ENCODE assay signal across 8 mouse cellular contexts in the genomic region with DNA sequence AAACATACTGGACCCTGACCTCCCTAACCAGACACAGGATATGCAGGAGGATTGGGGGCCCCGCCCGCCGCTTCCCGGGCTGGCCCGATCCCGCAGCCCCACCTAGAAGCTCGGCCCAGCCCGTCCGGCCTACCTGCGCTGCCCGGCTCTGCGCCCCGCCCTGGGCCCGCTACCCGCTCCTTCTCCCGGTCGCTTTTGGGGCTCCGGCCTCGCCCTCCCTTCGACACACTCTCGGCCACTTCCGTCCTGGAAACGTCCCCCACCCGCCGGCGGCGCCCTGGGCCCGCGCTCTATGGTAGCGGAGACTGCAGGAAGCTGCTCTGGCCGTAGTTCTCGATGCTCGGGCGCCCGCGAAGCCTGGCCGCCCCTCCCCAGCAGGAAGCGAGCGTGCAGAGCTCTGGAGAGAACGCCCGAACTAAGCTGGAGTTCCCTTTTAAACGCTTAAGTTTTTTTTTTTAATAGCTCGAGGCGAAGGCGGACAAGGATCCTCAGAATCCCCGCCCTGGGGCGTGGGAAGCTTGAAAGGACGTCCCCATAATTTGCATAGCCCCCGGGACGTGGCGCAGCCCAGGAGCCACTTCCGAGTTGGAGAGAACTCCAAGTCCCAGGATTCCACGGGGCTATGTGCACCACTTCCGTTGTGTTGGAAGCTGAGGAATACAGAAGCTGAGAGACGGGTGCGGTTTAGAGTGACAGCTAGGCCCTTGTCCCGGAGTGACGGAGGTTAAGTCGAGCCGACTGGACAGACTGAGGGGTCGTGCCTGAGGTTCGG. TPM values are rescaled to one million over a fixed set of nuclear protein-coding genes. Genes with fewer than 3 reads are reported as not detected.
DNase-seq lines count a peak whose midpoint lies in the region; ATAC-seq lines count a peak whose summit lies in the region.

A gene (plus strand): TSS at position 336 of the 772 bp plus-strand sequence.
A gene (minus strand): TSS at position 695 of the 772 bp plus-strand sequence.

- peak within 1 kb of the TSS; percentile 94 for H3K27ac ChIP-seq in forebrain, embryonic 14.5 days (ENCODE audit: low read depth, low read length)
- H3K27ac ChIP-seq in neural tube, embryonic 15.5 days (replicated peaks) = peak within 1 kb of the TSS; percentile 99

- no peaks in the 10 kb centered on the region for H3K27me3 ChIP-seq in forebrain, embryonic 14.5 days (replicated peaks; ENCODE audit: control insufficient read depth, insufficient read depth, low read length)
- no peaks in the 10 kb centered on the region for H3K27me3 ChIP-seq in neural tube, embryonic 15.5 days (replicated peaks)

- peak within 1 kb of the TSS; percentile 94 for H3K9ac ChIP-seq in forebrain, embryonic 14.5 days (ENCODE audit: low read length)
- peak within 1 kb of the TSS; percentile 93 for H3K9ac ChIP-seq in neural tube, embryonic 15.5 days (replicated peaks)

- ATAC-seq in forebrain, embryonic 14.5 days = peak; percentile 96
- ATAC-seq in neural tube, embryonic 15.5 days (ENCODE audit: low FRiP score) = peak; percentile 96

- intact Hi-C loops in heart, postnatal 14 days (cut with DNase I) = loop anchor here (1.0 kb wide), 1 partner anchor 16 kb away; a partner anchor contains a TSS

- peaks cover 26% of the 10 kb centered on the region for H3K36me3 ChIP-seq in forebrain, embryonic 14.5 days (ENCODE audit: control insufficient read depth, insufficient read depth, low read length)
- H3K36me3 ChIP-seq in neural tube, embryonic 15.5 days = peaks cover 33% of the 10 kb centered on the region

- H3K4me3 ChIP-seq in forebrain, embryonic 14.5 days (ENCODE audit: low read depth, low read length) = peak within 1 kb of the TSS; percentile 85
- H3K4me3 ChIP-seq in neural tube, embryonic 15.5 days (replicated peaks) = peak within 1 kb of the TSS; percentile 89

- peak within 1 kb of the TSS; percentile 89 for H3K4me2 ChIP-seq in forebrain, embryonic 14.5 days (ENCODE audit: low read length)
- H3K4me2 ChIP-seq in neural tube, embryonic 15.5 days = peak within 1 kb of the TSS; percentile 90

- DNase-seq in ES-CJ7 (ENCODE audit: low read depth, low spot score) = peak; percentile 98
- peak; percentile 88 for DNase-seq in cerebellum, adult 11 months
- peak; percentile 98 for DNase-seq in forebrain, embryonic 14.5 days (ENCODE audit: low spot score)
- peak; percentile 92 to 94 for DNase-seq in heart, postnatal 14 days
- DNase-seq in layer of hippocampus, adult 11-12 months (ENCODE audit: low spot score) = peak; percentile 94
- DNase-seq in lung, adult 18-20 months = peak; percentile 97 to 98
- DNase-seq in testis, postnatal 14 days (ENCODE audit: low spot score) = peak; percentile 94

- H3K4me1 ChIP-seq in forebrain, embryonic 14.5 days (ENCODE audit: control insufficient read depth, insufficient read depth, low read length) = peaks cover 21% of the 10 kb centered on the region
- H3K4me1 ChIP-seq in neural tube, embryonic 15.5 days = peaks cover 52% of the 10 kb centered on the region

- no peaks in the 10 kb centered on the region for H3K9me3 ChIP-seq in forebrain, embryonic 14.5 days (replicated peaks; ENCODE audit: control insufficient read depth, low read length)
- no peaks in the 10 kb centered on the region for H3K9me3 ChIP-seq in neural tube, embryonic 15.5 days (replicated peaks)

- under 1% methylated on average over 62 of the region's 62 CpGs for WGBS in forebrain, embryonic 14.5 days
- WGBS in neural tube, embryonic 15.5 days = under 1% methylated on average over 61 of the region's 62 CpGs

RNA-seq across cellular contexts. Expression of the first gene that starts in this region (rescaled TPM):
- 88.3 and 88.4 TPM in 2 replicates for polyA plus RNA-seq in forebrain, embryonic 14.5 days (2014; fragmentation: Nextera tagmentation; extraction: Ambion mirVana)
- total RNA-seq in heart, postnatal 14 days (2021) = 10 to 100 TPM; 47.1 to 49.2 TPM
- polyA plus RNA-seq in neural tube, embryonic 15.5 days (2015; fragmentation: Nextera tagmentation; extraction: Ambion mirVana) = 80.8 and 82.0 TPM in 2 replicates

RNA-seq across cellular contexts. Expression of the second gene that starts in this region (rescaled TPM):
- polyA plus RNA-seq in forebrain, embryonic 14.5 days (2014; fragmentation: Nextera tagmentation; extraction: Ambion mirVana) = 50.1 and 50.4 TPM in 2 replicates
- 100 to 1,000 TPM; 111 to 135 TPM for total RNA-seq in heart, postnatal 14 days (2021)
- 63.5 and 70.8 TPM in 2 replicates for polyA plus RNA-seq in neural tube, embryonic 15.5 days (2015; fragmentation: Nextera tagmentation; extraction: Ambion mirVana)

Comparison
In these comparisons a context has a peak if more than half of its experiments do, and no peak if none do; other contexts are left out.
1. Peak in every context shown above with its lines: DNase-seq, ATAC-seq, H3K4me3 ChIP-seq and H3K27ac ChIP-seq.